Mouse (Mus musculus) liver, embryonic 13.5 days (tissue): ENCODE results near the gene Ccdc113. TPM values are rescaled to one million over a fixed set of nuclear protein-coding genes. Genes with fewer than 3 reads are reported as not detected.
A peak's percentile ranks its signal among the peaks of the same experiment; 100 is the strongest.

Experiments
- ATAC-seq: fragments of 200-750 bp; cut with Nextera tagmentation; 2 replicates; pipeline ENCODE4 v1.8.0; 2017; ENCODE audit warnings: low read depth, mild to moderate bottlenecking, moderate number of reproducible peaks, moderate library complexity
- DNase-seq: peaks from one replicate; pipeline ENCODE4 v3.0.0; 2022
- H3K27ac ChIP-seq: fragments of 300-500 bp; sonication (generic); 2 replicates; pipeline ENCODE4 v1.5.1; 2015; ENCODE audit warnings: moderate library complexity, mild to moderate bottlenecking, inconsistent platforms
- H3K27me3 ChIP-seq: fragments of 300-500 bp; sonication (generic); 2 replicates; pipeline ENCODE4 v1.6.1; 2015; ENCODE audit warnings: mild to moderate bottlenecking, inconsistent platforms
- H3K36me3 ChIP-seq: fragments of 300-500 bp; sonication (generic); 2 replicates; pipeline ENCODE4 v1.6.1; 2015; ENCODE audit warnings: mild to moderate bottlenecking, inconsistent platforms
- H3K4me1 ChIP-seq: fragments of 300-500 bp; sonication (generic); replicated peaks from 2 replicates; pipeline ENCODE4 v1.6.1; 2015; ENCODE audit warnings: inconsistent platforms
- H3K4me2 ChIP-seq: fragments of 300-500 bp; sonication (generic); 2 replicates; pipeline ENCODE4 v1.6.1; 2015; ENCODE audit warnings: inconsistent platforms, mild to moderate bottlenecking, moderate library complexity
- H3K4me3 ChIP-seq: fragments of 300-500 bp; sonication (generic); replicated peaks from 2 replicates; pipeline ENCODE4 v1.5.1; 2015; ENCODE audit warnings: mild to moderate bottlenecking, inconsistent platforms
- H3K9ac ChIP-seq: fragments of 300-500 bp; sonication (generic); 2 replicates; pipeline ENCODE4 v1.6.1; 2015; ENCODE audit warnings: mild to moderate bottlenecking, inconsistent platforms
- H3K9me3 ChIP-seq: fragments of 300-500 bp; sonication (generic); replicated peaks from 2 replicates; pipeline ENCODE4 v1.6.1; 2016; ENCODE audit warnings: inconsistent platforms
- WGBS: fragments of 180-500 bp; shearing (Covaris S2); methylation state at CpG from one replicate; pipeline ENCODE4 v1.1.7; 2015; ENCODE audit not compliant: insufficient replicate concordance; 5-methylcytosine and 5-hydroxymethylcytosine counted together
- polyA plus RNA-seq: library from polyadenylated mRNA; unstranded; fragments of >200 nt; fragmentation: Nextera tagmentation; extraction: Ambion mirVana; gene quantifications from 2 replicates; pipeline ENCODE4 v1.2.1, GENCODE M21; 2015

The Ccdc113 gene
- polyA plus RNA-seq, 1 experiment from 2014 or later, result not detected

- DNase-seq, result no peak
- Histone ChIP-seq H3K27me3 (no peaks in the 10 kb centered on the region), H3K4me2 (no peak overlapping the region), H3K9ac (no peak overlapping the region), H3K4me1 (no peaks in the 10 kb centered on the region), H3K27ac (no peak overlapping the region), H3K4me3 (no peak overlapping the region), H3K9me3 (no peaks in the 10 kb centered on the region), H3K36me3 (no peaks in the 10 kb centered on the region)
- no peak for ATAC-seq
- 74% methylated on average over 6 of the region's 6 CpGs for WGBS
Measured at GRCm38 (mm10) chr8:95542191-95542590, 8.3 kb downstream of the Ccdc113 start.

DNA sequence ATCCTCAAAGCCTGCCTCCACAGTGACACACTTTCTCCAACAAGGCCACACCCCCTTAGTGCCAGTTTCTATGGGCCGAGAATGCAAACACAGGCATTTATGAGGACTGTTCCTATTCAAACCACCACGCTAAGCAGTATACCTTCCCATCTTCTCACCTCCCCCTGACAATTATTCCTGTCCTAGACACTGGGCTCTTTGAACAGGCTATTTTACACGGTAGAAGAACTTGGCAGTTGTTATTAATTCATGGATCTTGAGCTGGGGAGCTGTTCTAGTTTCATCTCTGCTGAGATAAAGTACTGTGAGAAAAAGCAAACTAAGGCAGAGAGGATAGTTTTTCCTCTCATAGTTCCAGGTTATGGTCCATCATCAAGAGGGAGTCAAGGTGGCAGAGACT, 9.2 kb downstream of the Ccdc113 start:
- 65% methylated on average over 3 of the region's 3 CpGs for WGBS
- H3K4me3 ChIP-seq, result no peak overlapping the region
- H3K4me1 ChIP-seq, result no peaks in the 10 kb centered on the region
- H3K27ac ChIP-seq, result no peak overlapping the region
- no peak overlapping the region for H3K4me2 ChIP-seq
- no peaks in the 10 kb centered on the region for H3K27me3 ChIP-seq
- H3K9me3 ChIP-seq, result no peaks in the 10 kb centered on the region
- H3K36me3 ChIP-seq, result no peaks in the 10 kb centered on the region
- no peak for DNase-seq
- ATAC-seq, result no peak
- no peak overlapping the region for H3K9ac ChIP-seq

DNA sequence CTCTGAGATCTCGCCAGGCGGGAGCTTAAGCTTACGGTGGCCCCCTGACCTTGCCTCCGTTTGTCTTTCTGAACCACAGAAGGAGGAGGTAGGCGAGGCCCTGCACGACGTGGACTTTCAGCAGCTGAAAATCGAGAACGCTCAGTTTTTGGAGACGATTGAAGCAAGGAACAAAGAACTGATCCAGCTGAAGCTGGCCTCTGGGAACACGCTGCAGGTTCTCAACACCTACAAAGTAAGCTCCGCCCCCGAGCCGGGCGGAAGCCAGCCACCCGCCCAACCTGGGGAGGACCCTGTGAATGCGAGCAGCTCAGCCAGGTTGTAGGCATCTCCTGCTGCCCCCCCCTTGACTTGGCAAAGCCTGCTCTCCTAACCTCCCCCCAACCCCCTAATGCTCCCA, 11.9 kb downstream of the Ccdc113 start:
- Histone ChIP-seq H3K9ac (no peak overlapping the region), H3K9me3 (no peaks in the 10 kb centered on the region), H3K36me3 (no peaks in the 10 kb centered on the region), H3K27ac (no peak overlapping the region), H3K4me1 (no peaks in the 10 kb centered on the region), H3K4me3 (no peak overlapping the region), H3K4me2 (no peak overlapping the region), H3K27me3 (no peaks in the 10 kb centered on the region)
- 69% methylated on average over 17 of the region's 17 CpGs for WGBS
- ATAC-seq (no peak), DNase-seq (no peak)

- H3K4me3 ChIP-seq, result no peak overlapping the region
- no peak for DNase-seq
- no peaks in the 10 kb centered on the region for H3K36me3 ChIP-seq
- no peak overlapping the region for H3K4me2 ChIP-seq
- H3K4me1 ChIP-seq, result no peaks in the 10 kb centered on the region
- H3K9ac ChIP-seq, result no peak overlapping the region
- H3K9me3 ChIP-seq, result no peaks in the 10 kb centered on the region
- H3K27ac ChIP-seq, result no peak overlapping the region
- ATAC-seq, result no peak
- H3K27me3 ChIP-seq, result no peaks in the 10 kb centered on the region
- 64% methylated on average over 4 of the region's 4 CpGs for WGBS
Measured at GRCm38 (mm10) chr8:95546986-95547385, 13.1 kb downstream of the Ccdc113 start.

DNA sequence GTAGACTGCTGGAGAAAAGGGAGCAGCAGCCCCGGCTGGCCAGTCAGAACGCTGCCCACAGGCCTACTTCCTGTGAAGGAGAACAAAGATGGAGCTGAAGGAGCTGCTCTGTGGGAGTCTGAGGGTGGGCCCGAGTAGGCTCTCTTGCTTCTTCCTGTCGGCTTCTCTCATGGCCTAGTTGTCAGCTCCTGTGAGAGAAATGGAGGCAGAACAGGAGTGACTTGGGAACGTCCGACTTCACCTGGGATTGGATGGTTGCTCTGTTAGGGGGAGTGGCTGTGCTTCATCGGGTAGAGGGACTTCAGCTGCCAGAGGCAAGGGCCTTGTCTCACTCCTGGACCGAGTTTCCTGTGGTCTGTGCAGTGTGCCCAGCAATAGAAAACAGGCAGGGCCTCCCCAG, 14.0 kb downstream of the Ccdc113 start:
- no peak overlapping the region for H3K4me2 ChIP-seq
- H3K36me3 ChIP-seq, result no peaks in the 10 kb centered on the region
- no peaks in the 10 kb centered on the region for H3K27me3 ChIP-seq
- H3K4me3 ChIP-seq, result no peak overlapping the region
- ATAC-seq, result no peak
- no peak overlapping the region for H3K9ac ChIP-seq
- H3K9me3 ChIP-seq, result no peaks in the 10 kb centered on the region
- DNase-seq, result no peak
- WGBS, result 44% methylated on average over 8 of the region's 8 CpGs
- no peaks in the 10 kb centered on the region for H3K4me1 ChIP-seq
- H3K27ac ChIP-seq, result no peak overlapping the region

- Histone ChIP-seq H3K27me3 (no peaks in the 10 kb centered on the region), H3K27ac (no peak overlapping the region), H3K9ac (no peak overlapping the region), H3K4me3 (no peak overlapping the region), H3K4me2 (no peak overlapping the region), H3K9me3 (no peaks in the 10 kb centered on the region), H3K4me1 (no peaks in the 10 kb centered on the region), H3K36me3 (no peaks in the 10 kb centered on the region)
- DNase-seq (no peak), ATAC-seq (no peak)
- WGBS, result 64% methylated on average over 16 of the region's 16 CpGs
Measured at GRCm38 (mm10) chr8:95549871-95550829, 16.3 kb downstream of the Ccdc113 start.

- no peak for DNase-seq
- Histone ChIP-seq H3K4me3 (no peak overlapping the region), H3K9me3 (no peaks in the 10 kb centered on the region), H3K27ac (no peak overlapping the region), H3K27me3 (no peaks in the 10 kb centered on the region), H3K4me1 (no peaks in the 10 kb centered on the region), H3K36me3 (no peaks in the 10 kb centered on the region), H3K9ac (no peak overlapping the region), H3K4me2 (no peak overlapping the region)
- 59% methylated on average over 4 of the region's 4 CpGs for WGBS
- ATAC-seq, result peak; percentile 64; the same call in 1 of the 2 replicates
Measured at GRCm38 (mm10) chr8:95551577-95551976, 17.7 kb downstream of the Ccdc113 start.

- Histone ChIP-seq H3K4me2 (no peak overlapping the region), H3K4me1 (no peaks in the 10 kb centered on the region), H3K9ac (no peak overlapping the region), H3K27me3 (no peaks in the 10 kb centered on the region), H3K9me3 (no peaks in the 10 kb centered on the region), H3K36me3 (no peaks in the 10 kb centered on the region), H3K4me3 (no peak overlapping the region), H3K27ac (no peak overlapping the region)
- DNase-seq, result no peak
- peak; percentile 63; the same call in 1 of the 2 replicates for ATAC-seq
- 75% methylated on average over 2 of the region's 2 CpGs for WGBS
Measured at GRCm38 (mm10) chr8:95555963-95556362, 22.1 kb downstream of the Ccdc113 start.

GRCm38 (mm10) chr8:95566217-95566616, 32.3 kb downstream of the Ccdc113 start:
- Histone ChIP-seq H3K4me1 (no peaks in the 10 kb centered on the region), H3K9ac (no peak overlapping the region), H3K4me2 (no peak overlapping the region), H3K27me3 (no peaks in the 10 kb centered on the region), H3K9me3 (no peaks in the 10 kb centered on the region), H3K36me3 (no peaks in the 10 kb centered on the region), H3K27ac (no peak overlapping the region), H3K4me3 (no peak overlapping the region)
- ATAC-seq (no peak), DNase-seq (no peak)
- WGBS, result 66% methylated on average over 4 of the region's 4 CpGs

GRCm38 (mm10) chr8:95566809-95567208, 32.9 kb downstream of the Ccdc113 start:
- H3K36me3 ChIP-seq, result no peaks in the 10 kb centered on the region
- 68% methylated on average over 6 of the region's 6 CpGs for WGBS
- H3K27me3 ChIP-seq, result no peaks in the 10 kb centered on the region
- H3K4me3 ChIP-seq, result no peak overlapping the region
- no peak overlapping the region for H3K27ac ChIP-seq
- no peaks in the 10 kb centered on the region for H3K4me1 ChIP-seq
- no peaks in the 10 kb centered on the region for H3K9me3 ChIP-seq
- ATAC-seq (no peak), DNase-seq (no peak)
- H3K4me2 ChIP-seq, result no peak overlapping the region
- H3K9ac ChIP-seq, result no peak overlapping the region

DNA sequence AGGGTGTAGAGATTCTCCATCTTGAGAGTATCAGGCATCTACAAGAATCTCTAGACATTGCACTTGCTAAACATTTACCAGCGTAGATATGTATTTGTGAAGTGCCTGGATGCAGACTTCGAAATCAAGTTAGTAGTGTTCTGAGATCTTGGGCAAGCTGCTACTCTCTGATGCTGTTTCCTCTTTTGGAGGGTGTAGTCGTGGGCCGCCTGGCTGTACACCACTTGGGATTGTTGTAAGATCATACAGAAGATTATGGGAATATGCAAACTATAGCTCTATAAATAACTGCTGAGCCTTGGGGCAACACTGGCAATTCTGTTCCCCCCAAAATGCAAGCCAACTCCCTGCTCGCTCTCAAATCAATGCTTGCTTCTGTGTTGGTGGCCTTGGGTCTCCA, 39.3 kb downstream of the Ccdc113 start:
- Histone ChIP-seq H3K36me3 (no peaks in the 10 kb centered on the region), H3K27ac (no peak overlapping the region), H3K4me3 (no peak overlapping the region), H3K9me3 (no peaks in the 10 kb centered on the region), H3K4me1 (no peaks in the 10 kb centered on the region), H3K9ac (no peak overlapping the region), H3K4me2 (no peak overlapping the region), H3K27me3 (no peaks in the 10 kb centered on the region)
- 62% methylated on average over 5 of the region's 5 CpGs for WGBS
- no peak for DNase-seq
- no peak for ATAC-seq

GRCm38 (mm10) chr8:95576240-95576639, 42.4 kb downstream of the Ccdc113 start, which contains the start of gene Prss54:
TSS of gene Prss54 (minus strand) at chr8:95576340.
- Histone ChIP-seq H3K9me3 (no peaks in the 10 kb centered on the region), H3K4me2 (no peak within 1 kb of the TSS), H3K27ac (no peak within 1 kb of the TSS), H3K27me3 (no peaks in the 10 kb centered on the region), H3K4me3 (no peak within 1 kb of the TSS), H3K9ac (no peak within 1 kb of the TSS), H3K36me3 (no peaks in the 10 kb centered on the region), H3K4me1 (no peaks in the 10 kb centered on the region)
- no peak for ATAC-seq
- 71% methylated on average over 10 of the region's 10 CpGs for WGBS
- no peak for DNase-seq
